Mouse (Mus musculus): Measurements from ENCODE around the gene Slc1a2. TPM values are rescaled to one million over a fixed set of nuclear protein-coding genes. Genes with fewer than 3 reads are reported as not detected.

Slc1a2 gene
- total and polyA plus RNA-seq, 2 experiments from 2014 or later, result 0.15 to 0.42 TPM

GRCm38 (mm10) chr2:102815289-102815809 is 156.9 kb downstream of the Slc1a2 start:
- no peaks in the 10 kb centered on the region for H3K27me3 ChIP-seq (ENCODE audit: control insufficient read depth, insufficient read depth, low read length)
- 76% methylated on average over 6 of the region's 6 CpGs for WGBS
- ATAC-seq (ENCODE audit: insufficient read depth, low read depth), result no peak
- H3K9ac ChIP-seq (replicated peaks; ENCODE audit: low read depth, low read length), result no peak overlapping the region
- H3K36me3 ChIP-seq (replicated peaks; ENCODE audit: control insufficient read depth, insufficient read depth, low read length), result peaks cover 9% of the 10 kb centered on the region; the same call in 1 of the 2 replicates
- no peaks in the 10 kb centered on the region for H3K9me3 ChIP-seq (replicated peaks; ENCODE audit: control insufficient read depth, low read length)
- H3K4me2 ChIP-seq (ENCODE audit: low read depth, low read length), result no peak overlapping the region
- no peak overlapping the region for H3K4me3 ChIP-seq (ENCODE audit: low read depth, low read length)
- H3K27ac ChIP-seq (ENCODE audit: low read depth), result no peak overlapping the region
- TF ChIP-seq CTCF (IDR thresholded peaks at IDR 0.05; ENCODE audit: low read depth) (no peak), EP300 (IDR thresholded peaks at IDR 0.05; ENCODE audit: low read depth) (no peak)
- no peak for DNase-seq (ENCODE audit: low spot score)
- no peaks in the 10 kb centered on the region for H3K4me1 ChIP-seq (ENCODE audit: control insufficient read depth, insufficient read depth)

GRCm38 (mm10) chr2:102820225-102820711 is 161.8 kb downstream of the Slc1a2 start:
- DNase-seq (ENCODE audit: low spot score), result no peak
- TF ChIP-seq CTCF (IDR thresholded peaks at IDR 0.05; ENCODE audit: low read depth), result no peak
- TF ChIP-seq EP300 (IDR thresholded peaks at IDR 0.05; ENCODE audit: low read depth), result no peak
- WGBS, result 84% methylated on average over 5 of the region's 5 CpGs

DNA sequence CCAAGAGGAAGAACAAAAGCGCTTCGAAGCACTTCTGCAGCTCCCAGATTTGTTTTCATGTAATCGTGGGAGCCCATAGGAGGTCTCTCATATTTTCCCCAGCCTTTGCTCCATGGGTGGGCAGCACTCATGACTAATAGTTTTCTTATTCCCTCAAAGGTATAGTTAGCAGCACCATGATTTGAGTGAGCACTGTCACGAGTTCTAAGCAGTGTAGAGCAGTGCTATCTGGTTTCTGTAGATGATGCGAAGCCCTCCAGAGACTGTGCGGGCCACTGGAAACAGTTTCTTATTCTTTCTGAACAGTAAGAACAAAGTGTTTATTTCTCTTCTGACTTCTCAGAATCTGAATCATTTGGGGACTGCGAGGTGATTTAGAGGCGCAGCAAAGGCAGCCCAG is 162.3 kb downstream of the Slc1a2 start:
- WGBS, result 86% methylated on average over 8 of the region's 8 CpGs
- no peak overlapping the region for H3K27ac ChIP-seq (ENCODE audit: low read depth)
- no peak overlapping the region for H3K4me2 ChIP-seq (ENCODE audit: low read depth, low read length)
- no peaks in the 10 kb centered on the region for H3K27me3 ChIP-seq (ENCODE audit: control insufficient read depth, insufficient read depth, low read length)
- H3K4me3 ChIP-seq (ENCODE audit: low read depth, low read length), result no peak overlapping the region
- H3K9ac ChIP-seq (replicated peaks; ENCODE audit: low read depth, low read length), result no peak overlapping the region
- ATAC-seq (ENCODE audit: insufficient read depth, low read depth) (no peak), DNase-seq (ENCODE audit: low spot score) (no peak)
- no peaks in the 10 kb centered on the region for H3K4me1 ChIP-seq (ENCODE audit: control insufficient read depth, insufficient read depth)
- H3K36me3 ChIP-seq (replicated peaks; ENCODE audit: control insufficient read depth, insufficient read depth, low read length), result peaks cover 17% of the 10 kb centered on the region
- TF ChIP-seq EP300 (IDR thresholded peaks at IDR 0.05; ENCODE audit: low read depth) (no peak), CTCF (IDR thresholded peaks at IDR 0.05; ENCODE audit: low read depth) (no peak)
- H3K9me3 ChIP-seq (replicated peaks; ENCODE audit: control insufficient read depth, low read length), result no peaks in the 10 kb centered on the region

More at GRCm38 (mm10) chr2:102820225-102820711, 161.8 kb downstream of the Slc1a2 start:
- Histone ChIP-seq H3K4me3 (ENCODE audit: low read depth, low read length) (no peak overlapping the region), H3K27ac (ENCODE audit: low read depth) (no peak overlapping the region), H3K27me3 (ENCODE audit: control insufficient read depth, insufficient read depth, low read length) (no peaks in the 10 kb centered on the region), H3K9me3 (replicated peaks; ENCODE audit: control insufficient read depth, low read length) (no peaks in the 10 kb centered on the region), H3K4me1 (ENCODE audit: control insufficient read depth, insufficient read depth) (no peaks in the 10 kb centered on the region), H3K4me2 (ENCODE audit: low read depth, low read length) (no peak overlapping the region), H3K9ac (replicated peaks; ENCODE audit: low read depth, low read length) (no peak overlapping the region), H3K36me3 (replicated peaks; ENCODE audit: control insufficient read depth, insufficient read depth, low read length) (peaks cover 17% of the 10 kb centered on the region)
- ATAC-seq (ENCODE audit: insufficient read depth, low read depth), result no peak

DNA sequence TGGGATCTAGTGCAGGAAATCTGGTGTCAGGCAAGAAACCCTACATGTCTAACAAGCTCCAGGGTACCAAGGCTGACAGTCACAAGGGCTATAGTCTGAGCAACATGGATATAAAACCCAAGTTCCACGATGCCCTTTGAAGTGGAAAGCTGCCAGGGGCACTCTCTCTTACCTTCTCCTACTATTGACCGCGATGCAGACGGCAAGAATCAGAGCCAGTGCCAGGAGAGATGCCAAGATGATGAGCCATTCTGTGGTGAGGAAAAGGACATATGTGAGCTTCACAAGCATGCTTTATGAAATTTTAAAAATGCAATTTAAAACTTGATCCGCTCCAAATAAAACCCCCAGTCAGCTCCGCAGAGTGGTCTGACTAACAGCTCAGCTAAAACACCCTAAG is 163.6 kb downstream of the Slc1a2 start:
- 91% methylated on average over 6 of the region's 6 CpGs for WGBS
- no peak for ATAC-seq (ENCODE audit: insufficient read depth, low read depth)

DNA sequence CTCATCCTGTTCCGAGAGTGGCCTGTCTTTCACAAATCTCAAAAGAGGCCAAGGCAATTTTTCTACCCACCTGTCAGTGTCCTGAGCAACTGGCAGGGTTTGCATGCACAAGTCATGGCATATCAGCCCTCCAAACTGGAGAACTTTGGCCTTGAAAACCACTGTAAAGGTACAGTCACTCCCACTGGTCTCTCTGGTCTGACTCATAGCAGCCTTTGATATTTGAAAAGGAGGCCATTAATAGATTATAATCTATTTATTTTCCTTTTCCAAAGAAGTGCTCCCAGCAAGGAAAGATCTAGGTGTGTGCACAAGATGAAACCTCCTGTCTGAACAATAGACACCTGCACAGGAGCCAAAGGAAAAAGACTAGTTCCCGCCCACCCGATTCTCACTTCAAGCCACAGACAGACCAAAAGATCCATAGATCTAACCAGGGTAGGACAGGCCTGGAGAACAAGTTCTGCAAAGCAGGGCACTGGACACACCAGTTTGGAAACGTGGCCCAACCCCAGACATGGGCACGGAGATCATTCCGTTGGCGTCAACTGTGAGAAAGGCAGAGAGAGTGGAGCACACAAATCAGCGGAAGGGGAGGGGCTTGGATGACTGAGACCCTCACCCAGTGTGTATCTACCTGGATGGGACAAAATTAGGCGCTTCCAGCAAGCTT is 167.6 kb downstream of the Slc1a2 start:
- Histone ChIP-seq H3K4me2 (ENCODE audit: low read depth, low read length) (no peak overlapping the region), H3K27me3 (ENCODE audit: control insufficient read depth, insufficient read depth, low read length) (no peaks in the 10 kb centered on the region), H3K27ac (ENCODE audit: low read depth) (no peak overlapping the region), H3K9me3 (replicated peaks; ENCODE audit: control insufficient read depth, low read length) (no peaks in the 10 kb centered on the region), H3K36me3 (replicated peaks; ENCODE audit: control insufficient read depth, insufficient read depth, low read length) (peaks cover 14% of the 10 kb centered on the region), H3K9ac (replicated peaks; ENCODE audit: low read depth, low read length) (no peak overlapping the region), H3K4me1 (ENCODE audit: control insufficient read depth, insufficient read depth) (no peaks in the 10 kb centered on the region), H3K4me3 (ENCODE audit: low read depth, low read length) (no peak overlapping the region)
- DNase-seq (ENCODE audit: low spot score) (no peak), ATAC-seq (ENCODE audit: insufficient read depth, low read depth) (no peak)
- TF ChIP-seq EP300 (IDR thresholded peaks at IDR 0.05; ENCODE audit: low read depth) (no peak), CTCF (IDR thresholded peaks at IDR 0.05; ENCODE audit: low read depth) (no peak)
- 94% methylated on average over 9 of the region's 9 CpGs for WGBS

More for the DNA sequence above, 163.6 kb downstream of the Slc1a2 start:
- H3K9ac ChIP-seq (replicated peaks; ENCODE audit: low read depth, low read length), result no peak overlapping the region
- H3K27ac ChIP-seq (ENCODE audit: low read depth), result no peak overlapping the region
- H3K9me3 ChIP-seq (replicated peaks; ENCODE audit: control insufficient read depth, low read length), result no peaks in the 10 kb centered on the region
- no peak for DNase-seq (ENCODE audit: low spot score)
- no peaks in the 10 kb centered on the region for H3K4me1 ChIP-seq (ENCODE audit: control insufficient read depth, insufficient read depth)
- H3K4me2 ChIP-seq (ENCODE audit: low read depth, low read length), result no peak overlapping the region
- no peak for TF ChIP-seq CTCF (IDR thresholded peaks at IDR 0.05; ENCODE audit: low read depth)
- TF ChIP-seq EP300 (IDR thresholded peaks at IDR 0.05; ENCODE audit: low read depth), result no peak
- H3K4me3 ChIP-seq (ENCODE audit: low read depth, low read length), result no peak overlapping the region
- H3K36me3 ChIP-seq (replicated peaks; ENCODE audit: control insufficient read depth, insufficient read depth, low read length), result peaks cover 17% of the 10 kb centered on the region
- H3K27me3 ChIP-seq (ENCODE audit: control insufficient read depth, insufficient read depth, low read length), result no peaks in the 10 kb centered on the region
